Mouse (Mus musculus) embryonic facial prominence, embryonic 10.5 days (tissue): ENCODE data around the gene Soat1. TPM values are rescaled to one million over a fixed set of nuclear protein-coding genes. Genes with fewer than 3 reads are reported as not detected.

Source experiments
- DNase-seq: peaks from one replicate; pipeline ENCODE4 v3.0.0-alpha.2; 2017; ENCODE audit warnings: low spot score
- H3K27ac ChIP-seq: fragments of 300-500 bp; sonication (generic); replicated peaks from 2 replicates; pipeline ENCODE4 v1.5.1; 2016; ENCODE audit warnings: mild to moderate bottlenecking
- H3K27me3 ChIP-seq: fragments of 300-500 bp; sonication (generic); replicated peaks from 2 replicates; pipeline ENCODE4 v1.6.1; 2016; ENCODE audit warnings: low read depth, mild to moderate bottlenecking; ENCODE audit not compliant: poor library complexity, severe bottlenecking
- H3K36me3 ChIP-seq: fragments of 300-500 bp; sonication (generic); replicated peaks from 2 replicates; pipeline ENCODE4 v1.6.1; 2016; ENCODE audit warnings: mild to moderate bottlenecking, moderate library complexity
- H3K4me1 ChIP-seq: fragments of 300-500 bp; sonication (generic); 2 replicates; pipeline ENCODE4 v1.6.1; 2016
- H3K4me3 ChIP-seq: fragments of 300-500 bp; sonication (generic); 2 replicates; pipeline ENCODE4 v1.5.1; 2016; ENCODE audit warnings: mild to moderate bottlenecking, moderate library complexity
- H3K9me3 ChIP-seq: fragments of 300-500 bp; sonication (generic); 2 replicates; pipeline ENCODE4 v1.6.1; 2016; ENCODE audit warnings: mild to moderate bottlenecking
- WGBS: fragments of 180-500 bp; shearing (Covaris S2); methylation state at CpG from one replicate; pipeline ENCODE4 v1.1.7; 2016; 5-methylcytosine and 5-hydroxymethylcytosine counted together
- polyA plus RNA-seq: library from polyadenylated mRNA; unstranded; fragments of >200 nt; fragmentation: Nextera tagmentation; extraction: Ambion mirVana; gene quantifications from 2 replicates; pipeline ENCODE4 v1.2.1, GENCODE M21; 2016

Soat1 gene
- polyA plus RNA-seq, 1 experiment from 2014 or later: 27.2 TPM

GRCm38 (mm10) chr1:156462273-156462991 lies 11.7 kb downstream of the Soat1 start:
- H3K27me3 ChIP-seq: no peaks in the 10 kb centered on the region
- no peak overlapping the region for H3K4me3 ChIP-seq
- H3K9me3 ChIP-seq: peaks cover 8% of the 10 kb centered on the region; the same call in 1 of the 2 replicates
- peaks cover 44% of the 10 kb centered on the region for H3K36me3 ChIP-seq
- no peak for DNase-seq
- H3K4me1 ChIP-seq: no peaks in the 10 kb centered on the region
- no peak overlapping the region for H3K27ac ChIP-seq
- WGBS: 74% methylated on average over 12 of the region's 12 CpGs

- DNase-seq: no peak
- Histone ChIP-seq H3K9me3 (peaks cover 2% of the 10 kb centered on the region; the same call in 1 of the 2 replicates), H3K27me3 (no peaks in the 10 kb centered on the region), H3K4me1 (no peaks in the 10 kb centered on the region), H3K4me3 (no peak overlapping the region), H3K36me3 (peaks cover 44% of the 10 kb centered on the region), H3K27ac (no peak overlapping the region)
- WGBS: 58% methylated on average over 6 of the region's 6 CpGs
Observed at GRCm38 (mm10) chr1:156461036-156461435, 13.1 kb downstream of the Soat1 start.

- WGBS: 89% methylated on average over 4 of the region's 4 CpGs
- H3K27me3 ChIP-seq: no peaks in the 10 kb centered on the region
- no peaks in the 10 kb centered on the region for H3K9me3 ChIP-seq
- H3K36me3 ChIP-seq: peaks cover 44% of the 10 kb centered on the region
- DNase-seq: no peak
- H3K4me3 ChIP-seq: no peak overlapping the region
- no peaks in the 10 kb centered on the region for H3K4me1 ChIP-seq
- no peak overlapping the region for H3K27ac ChIP-seq
Observed at GRCm38 (mm10) chr1:156460216-156460615, 13.9 kb downstream of the Soat1 start.

GRCm38 (mm10) chr1:156459690-156460089 lies 14.4 kb downstream of the Soat1 start:
- 80% methylated on average over 3 of the region's 3 CpGs for WGBS
- H3K27ac ChIP-seq: no peak overlapping the region
- no peaks in the 10 kb centered on the region for H3K27me3 ChIP-seq
- H3K36me3 ChIP-seq: peaks cover 43% of the 10 kb centered on the region
- no peak for DNase-seq
- no peak overlapping the region for H3K4me3 ChIP-seq
- H3K9me3 ChIP-seq: no peaks in the 10 kb centered on the region
- no peaks in the 10 kb centered on the region for H3K4me1 ChIP-seq

- no peak overlapping the region for H3K4me3 ChIP-seq
- H3K9me3 ChIP-seq: no peaks in the 10 kb centered on the region
- WGBS: 85% methylated on average over 8 of the region's 8 CpGs
- H3K36me3 ChIP-seq: peaks cover 47% of the 10 kb centered on the region
- H3K27me3 ChIP-seq: no peaks in the 10 kb centered on the region
- no peak overlapping the region for H3K27ac ChIP-seq
- H3K4me1 ChIP-seq: no peaks in the 10 kb centered on the region
- no peak for DNase-seq
Observed at GRCm38 (mm10) chr1:156458391-156459060, 15.6 kb downstream of the Soat1 start.

- Histone ChIP-seq H3K4me1 (no peaks in the 10 kb centered on the region), H3K27me3 (no peaks in the 10 kb centered on the region), H3K4me3 (no peak overlapping the region), H3K27ac (no peak overlapping the region), H3K9me3 (no peaks in the 10 kb centered on the region), H3K36me3 (peaks cover 44% of the 10 kb centered on the region)
- DNase-seq: no peak
- WGBS: 93% methylated on average over 2 of the region's 2 CpGs
Observed at GRCm38 (mm10) chr1:156455005-156455758, 18.9 kb downstream of the Soat1 start.

- H3K36me3 ChIP-seq: peaks cover 48% of the 10 kb centered on the region
- H3K4me1 ChIP-seq: no peaks in the 10 kb centered on the region
- 74% methylated on average over 7 of the region's 7 CpGs for WGBS
- H3K27ac ChIP-seq: no peak overlapping the region
- H3K9me3 ChIP-seq: no peaks in the 10 kb centered on the region
- no peaks in the 10 kb centered on the region for H3K27me3 ChIP-seq
- no peak for DNase-seq
- no peak overlapping the region for H3K4me3 ChIP-seq
Observed at GRCm38 (mm10) chr1:156454384-156454783, 19.7 kb downstream of the Soat1 start.

GRCm38 (mm10) chr1:156453876-156454275 lies 20.3 kb downstream of the Soat1 start:
- no peak for DNase-seq
- WGBS: 85% methylated on average over 10 of the region's 10 CpGs

GRCm38 (mm10) chr1:156450478-156450877 lies 23.7 kb downstream of the Soat1 start:
- Histone ChIP-seq H3K4me3 (no peak overlapping the region), H3K27me3 (no peaks in the 10 kb centered on the region), H3K4me1 (no peaks in the 10 kb centered on the region), H3K9me3 (no peaks in the 10 kb centered on the region), H3K27ac (no peak overlapping the region), H3K36me3 (peaks cover 36% of the 10 kb centered on the region)
- 62% methylated on average over 4 of the region's 4 CpGs for WGBS
- DNase-seq: no peak

More at GRCm38 (mm10) chr1:156453876-156454275, 20.3 kb downstream of the Soat1 start:
- no peak overlapping the region for H3K4me3 ChIP-seq
- no peaks in the 10 kb centered on the region for H3K27me3 ChIP-seq
- no peaks in the 10 kb centered on the region for H3K9me3 ChIP-seq
- peaks cover 48% of the 10 kb centered on the region for H3K36me3 ChIP-seq
- no peaks in the 10 kb centered on the region for H3K4me1 ChIP-seq
- no peak overlapping the region for H3K27ac ChIP-seq

- Histone ChIP-seq H3K36me3 (peaks cover 37% of the 10 kb centered on the region), H3K9me3 (no peaks in the 10 kb centered on the region), H3K27me3 (no peaks in the 10 kb centered on the region), H3K4me1 (no peaks in the 10 kb centered on the region), H3K4me3 (no peak overlapping the region), H3K27ac (no peak overlapping the region)
- DNase-seq: no peak
- 81% methylated on average over 17 of the region's 17 CpGs for WGBS
Observed at GRCm38 (mm10) chr1:156449691-156450090, 24.4 kb downstream of the Soat1 start.

- no peaks in the 10 kb centered on the region for H3K9me3 ChIP-seq
- no peaks in the 10 kb centered on the region for H3K4me1 ChIP-seq
- H3K27me3 ChIP-seq: no peaks in the 10 kb centered on the region
- 81% methylated on average over 7 of the region's 7 CpGs for WGBS
- DNase-seq: no peak
- no peak overlapping the region for H3K27ac ChIP-seq
- no peak overlapping the region for H3K4me3 ChIP-seq
- H3K36me3 ChIP-seq: peaks cover 37% of the 10 kb centered on the region
Observed at GRCm38 (mm10) chr1:156449089-156449488, 25.0 kb downstream of the Soat1 start.

GRCm38 (mm10) chr1:156445049-156445448 lies 29.1 kb downstream of the Soat1 start:
- no peak for DNase-seq
- Histone ChIP-seq H3K36me3 (peaks cover 48% of the 10 kb centered on the region), H3K27me3 (no peaks in the 10 kb centered on the region), H3K27ac (no peak overlapping the region), H3K4me1 (no peaks in the 10 kb centered on the region), H3K9me3 (no peaks in the 10 kb centered on the region), H3K4me3 (no peak overlapping the region)
- 93% methylated on average over 1 of the region's 1 CpGs for WGBS
